Mouse (Mus musculus): ENCODE data around the gene Kdm7a. TPM values are rescaled to one million over a fixed set of nuclear protein-coding genes. Genes with fewer than 3 reads are reported as not detected.

Kdm7a gene
- polyA plus RNA-seq (2015; fragmentation: Nextera tagmentation; extraction: Ambion mirVana), result 5.9 and 6.2 TPM in 2 replicates

- H3K4me1 ChIP-seq, result no peaks in the 10 kb centered on the region
- H3K36me3 ChIP-seq, result no peaks in the 10 kb centered on the region
- H3K27me3 ChIP-seq (replicated peaks), result no peaks in the 10 kb centered on the region
- under 1% methylated on average over 82 of the region's 124 CpGs for WGBS
- peak within 1 kb of the TSS; percentile 81 for H3K4me2 ChIP-seq
- H3K9me3 ChIP-seq, result no peaks in the 10 kb centered on the region
- peak; percentile 79 for ATAC-seq (ENCODE audit: insufficient read depth, low FRiP score, low read depth)
- H3K27ac ChIP-seq, result peak within 1 kb of the TSS; percentile 97
- peak within 1 kb of the TSS; percentile 96 for H3K9ac ChIP-seq
- H3K4me3 ChIP-seq (replicated peaks), result peak within 1 kb of the TSS; percentile 82
Measured at GRCm38 (mm10) chr6:39206581-39207461, at the start of gene Kdm7a. Gene Kdm7a, minus strand, starts transcription at chr6:39206789.

DNA sequence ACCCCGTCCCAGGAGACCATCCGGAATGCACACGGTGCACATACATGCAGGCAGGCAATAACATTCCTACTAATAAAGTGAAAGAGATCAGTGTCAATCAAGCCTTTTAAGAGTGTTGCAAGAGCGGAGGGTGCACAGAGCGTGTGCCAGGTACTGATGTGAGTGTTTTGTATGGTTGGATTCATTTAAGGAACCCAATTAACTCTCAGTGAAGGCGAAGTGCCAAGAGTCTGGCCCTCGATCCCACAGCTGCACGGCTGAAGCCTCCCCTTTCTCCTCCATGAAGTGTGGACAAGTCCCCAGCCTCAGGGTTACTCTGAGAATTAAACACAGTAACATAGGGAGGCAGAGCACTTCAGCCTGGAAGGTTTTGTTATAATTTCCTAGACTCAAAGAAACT, 48.7 kb upstream of the Kdm7a start:
- Histone ChIP-seq H3K4me1 (0 out of 2 replicates have a peak, but pooled peaks cover 3% of the 10 kb centered on the region), H3K9me3 (no peaks in the 10 kb centered on the region), H3K9ac (no peak overlapping the region), H3K27me3 (replicated peaks) (no peaks in the 10 kb centered on the region), H3K4me2 (no peak overlapping the region), H3K27ac (no peak overlapping the region), H3K4me3 (replicated peaks) (no peak overlapping the region), H3K36me3 (no peaks in the 10 kb centered on the region)
- WGBS, result 76% methylated on average over 8 of the region's 8 CpGs
- no peak for ATAC-seq (ENCODE audit: insufficient read depth, low FRiP score, low read depth)

- 82% methylated on average over 2 of the region's 2 CpGs for WGBS
- Histone ChIP-seq H3K9ac (no peak overlapping the region), H3K4me1 (no peaks in the 10 kb centered on the region), H3K27ac (no peak overlapping the region), H3K9me3 (no peaks in the 10 kb centered on the region), H3K27me3 (replicated peaks) (no peaks in the 10 kb centered on the region), H3K4me3 (replicated peaks) (no peak overlapping the region), H3K4me2 (no peak overlapping the region), H3K36me3 (no peaks in the 10 kb centered on the region)
- no peak for ATAC-seq (ENCODE audit: insufficient read depth, low FRiP score, low read depth)
Measured at GRCm38 (mm10) chr6:39250055-39250454, 43.5 kb upstream of the Kdm7a start.

GRCm38 (mm10) chr6:39249176-39249770, 42.7 kb upstream of the Kdm7a start:
- Histone ChIP-seq H3K4me1 (no peaks in the 10 kb centered on the region), H3K27ac (no peak overlapping the region), H3K27me3 (replicated peaks) (no peaks in the 10 kb centered on the region), H3K4me2 (no peak overlapping the region), H3K9ac (no peak overlapping the region), H3K9me3 (no peaks in the 10 kb centered on the region), H3K36me3 (no peaks in the 10 kb centered on the region), H3K4me3 (replicated peaks) (no peak overlapping the region)
- no peak for ATAC-seq (ENCODE audit: insufficient read depth, low FRiP score, low read depth)
- 53% methylated on average over 16 of the region's 16 CpGs for WGBS

DNA sequence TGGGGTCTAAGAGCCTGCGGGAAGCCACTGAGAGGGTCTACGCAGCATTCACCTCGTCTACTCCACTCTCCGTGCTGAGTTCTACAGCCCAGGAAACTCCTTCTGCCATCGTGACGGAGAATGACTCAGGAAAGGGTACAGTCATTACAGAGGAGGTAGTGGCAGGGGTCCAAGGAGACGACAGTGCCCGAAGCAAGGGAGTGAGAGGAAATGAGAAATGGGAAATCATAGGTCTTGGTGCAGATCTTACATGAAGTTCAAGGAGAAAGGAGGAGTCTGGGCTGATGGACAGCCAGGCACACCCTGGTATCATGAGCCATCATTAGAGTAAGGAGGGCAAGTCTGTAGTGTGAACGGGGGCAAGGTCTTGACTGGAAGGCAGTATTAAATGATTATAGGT, 37.5 kb upstream of the Kdm7a start:
- Histone ChIP-seq H3K36me3 (no peaks in the 10 kb centered on the region), H3K27me3 (replicated peaks) (no peaks in the 10 kb centered on the region), H3K9me3 (no peaks in the 10 kb centered on the region), H3K4me3 (replicated peaks) (no peak overlapping the region), H3K4me1 (peaks cover 28% of the 10 kb centered on the region), H3K27ac (peak overlapping the region; percentile 90), H3K4me2 (peak overlapping the region; percentile 1), H3K9ac (no peak overlapping the region)
- 68% methylated on average over 9 of the region's 9 CpGs for WGBS
- no peak for ATAC-seq (ENCODE audit: insufficient read depth, low FRiP score, low read depth)

DNA sequence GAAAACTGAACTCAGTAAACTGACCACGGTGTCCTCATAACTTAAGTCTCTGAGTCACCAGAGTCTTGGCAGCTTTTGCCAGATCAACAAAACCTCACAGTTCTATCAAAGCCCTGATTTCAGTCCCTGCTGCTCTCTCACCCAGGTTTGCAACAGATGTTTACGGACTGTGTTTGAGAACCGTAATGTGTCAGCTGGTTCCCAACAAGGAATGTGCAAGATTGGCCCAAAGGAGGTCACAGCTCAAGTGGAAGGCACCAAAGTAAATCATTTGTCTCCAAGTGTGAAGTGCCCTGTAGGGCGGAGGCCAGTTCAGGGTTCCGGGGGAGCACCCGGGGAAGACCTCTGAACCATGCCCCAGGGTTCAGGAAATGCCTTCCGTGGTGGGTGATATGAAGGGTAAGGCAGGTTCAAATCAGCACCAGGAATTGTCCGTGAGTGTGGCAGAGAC, 36.9 kb upstream of the Kdm7a start:
- ATAC-seq (ENCODE audit: insufficient read depth, low FRiP score, low read depth), result no peak
- 43% methylated on average over 8 of the region's 8 CpGs for WGBS
- Histone ChIP-seq H3K4me1 (peaks cover 28% of the 10 kb centered on the region), H3K4me2 (peak overlapping the region; percentile 1), H3K9me3 (no peaks in the 10 kb centered on the region), H3K36me3 (no peaks in the 10 kb centered on the region), H3K9ac (no peak overlapping the region), H3K27me3 (replicated peaks) (no peaks in the 10 kb centered on the region), H3K27ac (peak overlapping the region; percentile 90), H3K4me3 (replicated peaks) (no peak overlapping the region)

- H3K4me1 ChIP-seq, result peaks cover 28% of the 10 kb centered on the region
- H3K4me2 ChIP-seq, result peak overlapping the region; percentile 1
- H3K9me3 ChIP-seq, result no peaks in the 10 kb centered on the region
- no peak overlapping the region for H3K9ac ChIP-seq
- no peaks in the 10 kb centered on the region for H3K27me3 ChIP-seq (replicated peaks)
- H3K27ac ChIP-seq, result peak overlapping the region; percentile 90
- no peaks in the 10 kb centered on the region for H3K36me3 ChIP-seq
- WGBS, result 24% methylated on average over 8 of the region's 8 CpGs
- no peak overlapping the region; the same call in 1 of the 2 replicates for H3K4me3 ChIP-seq (replicated peaks)
- ATAC-seq (ENCODE audit: insufficient read depth, low FRiP score, low read depth), result peak; percentile 90
Measured at GRCm38 (mm10) chr6:39242718-39243471, 36.3 kb upstream of the Kdm7a start.

DNA sequence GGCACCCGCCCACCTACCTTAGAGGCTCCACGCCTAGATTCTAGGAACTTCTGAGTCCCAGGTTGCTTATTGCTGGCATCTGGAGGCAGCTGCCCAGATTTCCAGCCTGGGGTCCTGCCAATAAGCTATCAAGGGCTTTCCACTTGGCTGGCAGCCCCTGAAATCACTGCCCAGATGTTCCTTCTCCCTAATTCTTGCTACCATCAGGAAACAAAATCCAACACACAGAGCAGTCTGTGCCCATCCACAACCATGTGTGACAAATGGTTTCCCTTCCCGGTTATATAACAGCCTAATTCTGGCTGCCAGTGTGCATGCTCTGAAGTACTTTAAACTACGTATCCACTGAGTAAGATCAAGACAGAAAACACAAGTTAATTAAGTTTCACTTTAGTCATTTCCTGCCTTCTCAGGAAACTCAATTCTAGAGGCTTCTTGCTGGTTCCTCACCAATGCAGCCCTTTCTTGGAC, 34.9 kb upstream of the Kdm7a start:
- WGBS, result 70% methylated on average over 4 of the region's 4 CpGs
- Histone ChIP-seq H3K4me1 (peaks cover 28% of the 10 kb centered on the region), H3K9me3 (no peaks in the 10 kb centered on the region), H3K4me2 (no peak overlapping the region), H3K27ac (no peak overlapping the region), H3K36me3 (no peaks in the 10 kb centered on the region), H3K27me3 (replicated peaks) (no peaks in the 10 kb centered on the region), H3K4me3 (replicated peaks) (no peak overlapping the region), H3K9ac (no peak overlapping the region)
- no peak for ATAC-seq (ENCODE audit: insufficient read depth, low FRiP score, low read depth)

DNA sequence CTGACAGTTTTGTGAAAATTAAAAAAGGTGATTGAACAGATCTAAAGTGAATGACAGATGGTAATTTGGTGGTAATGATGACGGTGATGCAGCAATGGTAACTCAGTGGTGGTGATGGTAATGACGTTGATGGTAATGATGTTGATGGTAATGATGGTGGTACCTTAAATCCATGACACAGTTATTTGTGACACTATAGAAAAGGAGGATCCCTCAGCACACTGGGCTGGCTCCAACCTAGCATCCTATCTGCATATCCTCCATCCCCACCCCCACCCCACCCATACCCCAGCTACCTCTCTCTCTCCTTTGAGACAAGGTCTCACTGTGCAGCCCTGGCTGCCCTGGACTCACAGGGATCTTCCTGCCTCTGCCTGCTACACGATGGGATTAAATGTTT, 34.4 kb upstream of the Kdm7a start:
- Histone ChIP-seq H3K4me2 (no peak overlapping the region), H3K36me3 (no peaks in the 10 kb centered on the region), H3K27me3 (replicated peaks) (no peaks in the 10 kb centered on the region), H3K9me3 (no peaks in the 10 kb centered on the region), H3K27ac (no peak overlapping the region), H3K4me1 (peaks cover 28% of the 10 kb centered on the region), H3K4me3 (replicated peaks) (no peak overlapping the region), H3K9ac (no peak overlapping the region)
- WGBS, result 82% methylated on average over 3 of the region's 3 CpGs
- ATAC-seq (ENCODE audit: insufficient read depth, low FRiP score, low read depth), result no peak

- Histone ChIP-seq H3K9me3 (no peaks in the 10 kb centered on the region), H3K9ac (no peak overlapping the region), H3K4me3 (replicated peaks) (no peak overlapping the region), H3K27ac (no peak overlapping the region), H3K27me3 (replicated peaks) (no peaks in the 10 kb centered on the region), H3K4me1 (peaks cover 16% of the 10 kb centered on the region), H3K4me2 (no peak overlapping the region), H3K36me3 (no peaks in the 10 kb centered on the region)
- WGBS, result 40% methylated on average over 3 of the region's 3 CpGs
- no peak for ATAC-seq (ENCODE audit: insufficient read depth, low FRiP score, low read depth)
Measured at GRCm38 (mm10) chr6:39237887-39238286, 31.3 kb upstream of the Kdm7a start.

- no peaks in the 10 kb centered on the region for H3K36me3 ChIP-seq
- 79% methylated on average over 4 of the region's 4 CpGs for WGBS
- H3K27me3 ChIP-seq (replicated peaks), result no peaks in the 10 kb centered on the region
- no peak overlapping the region for H3K4me2 ChIP-seq
- H3K9me3 ChIP-seq, result no peaks in the 10 kb centered on the region
- H3K4me3 ChIP-seq (replicated peaks), result no peak overlapping the region
- no peak for ATAC-seq (ENCODE audit: insufficient read depth, low FRiP score, low read depth)
- no peak overlapping the region for H3K9ac ChIP-seq
- H3K27ac ChIP-seq, result no peak overlapping the region
- no peaks in the 10 kb centered on the region for H3K4me1 ChIP-seq
Measured at GRCm38 (mm10) chr6:39232617-39233016, 26.0 kb upstream of the Kdm7a start.
